In the genomic region with DNA sequence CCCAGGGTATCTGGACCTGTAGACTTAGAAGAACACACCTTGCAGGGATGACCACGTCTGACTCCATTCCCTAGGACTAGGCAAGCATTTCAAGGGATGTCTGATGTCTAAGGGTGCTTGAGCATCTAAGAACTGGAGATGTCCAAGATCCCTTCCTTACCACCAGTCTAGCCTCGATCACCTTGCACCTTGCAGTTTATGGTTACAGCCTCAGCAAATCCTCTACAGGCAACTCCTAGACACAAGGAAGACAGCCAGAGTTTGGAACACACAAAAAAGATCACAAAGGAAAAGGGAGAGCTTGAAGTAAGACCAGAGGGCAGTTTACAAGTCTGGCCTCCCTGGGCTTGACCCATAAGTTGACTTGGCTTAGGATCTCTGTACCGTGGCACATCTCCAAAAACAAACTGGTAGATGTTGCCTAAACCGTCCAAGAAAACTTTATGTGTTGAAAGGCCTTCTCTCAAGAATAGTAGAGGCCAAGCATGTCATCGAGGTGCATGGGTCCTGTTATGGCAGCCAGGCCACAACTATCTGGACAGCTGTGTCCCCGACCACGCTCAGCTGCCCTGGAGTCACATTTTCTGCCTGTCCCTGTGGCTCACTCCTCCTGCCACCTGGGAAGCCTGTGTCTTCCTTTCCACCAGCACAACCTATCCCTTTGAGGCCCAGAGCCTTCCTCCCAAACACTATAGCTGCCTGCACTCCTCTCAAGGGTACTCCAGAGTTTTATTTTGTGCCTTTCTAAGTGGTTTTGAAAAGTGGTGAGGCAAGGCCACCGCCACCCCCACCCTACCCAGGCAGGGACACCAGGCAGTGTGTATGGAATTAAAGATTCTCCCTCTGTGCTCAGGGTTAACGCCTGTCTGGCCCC, we compare ENCODE assay signal across 11 mouse cellular contexts. TPM values are rescaled to one million over a fixed set of nuclear protein-coding genes. Genes with fewer than 3 reads are reported as not detected.
DNase-seq lines count a peak whose midpoint lies in the region; ATAC-seq and TF ChIP-seq lines count a peak whose summit lies in the region.
"Had no signal": no experiment of that assay in that cellular context is flagged by ENCODE, and none has a peak within 500 bp of the region (broad histone marks: within the 10 kb centered on the region; RNA-seq: fewer than 3 reads in every experiment).

No protein-coding gene starts in this region.

- no peak overlapping the region for H3K27ac ChIP-seq in heart, embryonic 15.5 days
- no peak overlapping the region for H3K27ac ChIP-seq in embryonic facial prominence, embryonic 13.5 days
- H3K27ac ChIP-seq in liver, embryonic 14.5 days: peak overlapping the region; percentile 72
- H3K27ac ChIP-seq in kidney, adult 2 months (ENCODE audit: insufficient read depth, low read depth, low read length): no peak overlapping the region
- H3K27ac ChIP-seq: layer of hippocampus, adult 2 months had no signal

- no peak for ATAC-seq in heart, embryonic 15.5 days (replicated peaks; ENCODE audit: insufficient number of reproducible peaks, insufficient read depth, low FRiP score, low read depth)
- ATAC-seq in embryonic facial prominence, embryonic 13.5 days (ENCODE audit: insufficient number of reproducible peaks, insufficient read depth, low FRiP score, low TSS enrichment, low read depth): no peak
- ATAC-seq in liver, embryonic 14.5 days (ENCODE audit: insufficient read depth): no peak
- no peak for ATAC-seq in erythroid progenitor cell, adult 5-6 weeks (replicated peaks; ENCODE audit: low FRiP score, poor library complexity, severe bottlenecking)

- no peak for TF ChIP-seq POLR2A in kidney, adult 2 months (IDR thresholded peaks at IDR 0.05; ENCODE audit: low read depth, low read length)

- no peaks in the 10 kb centered on the region for H3K9me3 ChIP-seq in heart, embryonic 15.5 days (replicated peaks)
- H3K9me3 ChIP-seq in embryonic facial prominence, embryonic 13.5 days: no peaks in the 10 kb centered on the region
- H3K9me3 ChIP-seq in liver, embryonic 14.5 days (ENCODE audit: control insufficient read depth, low read length): no peaks in the 10 kb centered on the region

- no peak for TF ChIP-seq CTCF in liver, embryonic 14.5 days (IDR thresholded peaks at IDR 0.05; ENCODE audit: low read depth)
- TF ChIP-seq CTCF in kidney, adult 2 months (conservative IDR thresholded peaks at IDR 0.05; ENCODE audit: insufficient read depth, insufficient read length, low read depth, low read length): no peak

- intact Hi-C loops in heart, postnatal 10 days (cut with DNase I): no loop called here

- DNase-seq in heart, postnatal 10 days: no peak
- peak; percentile 62 for DNase-seq in A20 (ENCODE audit: low read depth, low spot score)
- no peak for DNase-seq in liver, embryonic 14.5 days (ENCODE audit: low read depth in 3 of 3, low spot score in 3 of 3)
- DNase-seq in kidney, adult 2 months: no peak
- no peak for DNase-seq in urinary bladder, postnatal 4 days (ENCODE audit: low spot score in 2 of 2)

- H3K4me3 ChIP-seq in heart, embryonic 15.5 days: no peak overlapping the region
- H3K4me3 ChIP-seq in embryonic facial prominence, embryonic 13.5 days: peak overlapping the region; percentile 67; the same call in 1 of the 2 replicates
- H3K4me3 ChIP-seq in liver, embryonic 14.5 days (ENCODE audit: insufficient read depth in 1 of 2, low read depth in 2 of 2, low read length in 2 of 2): peak overlapping the region; percentile 86 to 87; a peak in 2 of 4 replicates
- H3K4me3 ChIP-seq in kidney, adult 2 months (ENCODE audit: insufficient read depth, low read depth, low read length): no peak overlapping the region

- H3K9ac ChIP-seq in heart, embryonic 15.5 days: no peak overlapping the region
- no peak overlapping the region for H3K9ac ChIP-seq in embryonic facial prominence, embryonic 13.5 days
- peak overlapping the region; percentile 97 for H3K9ac ChIP-seq in liver, embryonic 14.5 days (replicated peaks)

- no peaks in the 10 kb centered on the region for H3K36me3 ChIP-seq in heart, embryonic 15.5 days
- H3K36me3 ChIP-seq in embryonic facial prominence, embryonic 13.5 days: no peaks in the 10 kb centered on the region
- no peaks in the 10 kb centered on the region for H3K36me3 ChIP-seq in liver, embryonic 14.5 days (replicated peaks; ENCODE audit: control insufficient read depth, insufficient read depth, low read depth)
- H3K36me3 ChIP-seq in kidney, adult 2 months (ENCODE audit: control insufficient read depth, insufficient read depth, low read length): no peaks in the 10 kb centered on the region

- peaks cover 54% of the 10 kb centered on the region for H3K27me3 ChIP-seq in heart, embryonic 15.5 days
- peaks cover 71% of the 10 kb centered on the region for H3K27me3 ChIP-seq in embryonic facial prominence, embryonic 13.5 days
- H3K27me3 ChIP-seq in liver, embryonic 14.5 days (ENCODE audit: control insufficient read depth, insufficient read depth, low read length): peaks cover 2% of the 10 kb centered on the region
- H3K27me3 ChIP-seq in kidney, adult 2 months (replicated peaks; ENCODE audit: control insufficient read depth, insufficient read depth, low read length): no peaks in the 10 kb centered on the region; the same call in 1 of the 2 replicates

- 60% methylated on average over 9 of the region's 9 CpGs for WGBS in heart, embryonic 15.5 days
- WGBS in embryonic facial prominence, embryonic 13.5 days: 66% methylated on average over 9 of the region's 9 CpGs
- 46% methylated on average over 9 of the region's 9 CpGs for WGBS in liver, embryonic 14.5 days (ENCODE audit: insufficient replicate concordance)
- WGBS in kidney, adult 2 months: 73% methylated on average over 9 of the region's 9 CpGs

- H3K4me2 ChIP-seq in heart, embryonic 15.5 days: peak overlapping the region; percentile 99
- peak overlapping the region; percentile 98 for H3K4me2 ChIP-seq in embryonic facial prominence, embryonic 13.5 days
- peak overlapping the region; percentile 94 for H3K4me2 ChIP-seq in liver, embryonic 14.5 days (ENCODE audit: low read depth)

- no peak; the same call in 1 of the 2 replicates for TF ChIP-seq EP300 in liver, embryonic 14.5 days (IDR thresholded peaks at IDR 0.05; ENCODE audit: low read depth)

- peaks cover 14% of the 10 kb centered on the region for H3K4me1 ChIP-seq in heart, embryonic 15.5 days (replicated peaks)
- peaks cover 17% of the 10 kb centered on the region for H3K4me1 ChIP-seq in embryonic facial prominence, embryonic 13.5 days
- peaks cover 16 to 21% of the 10 kb centered on the region in 2 experiments for H3K4me1 ChIP-seq in liver, embryonic 14.5 days (replicated peaks; ENCODE audit: control insufficient read depth in 2 of 2, insufficient read depth in 2 of 2, low read length in 1 of 2)
- H3K4me1 ChIP-seq in kidney, adult 2 months (ENCODE audit: control insufficient read depth, insufficient read depth, low read length): peaks cover 3% of the 10 kb centered on the region; the same call in 1 of the 2 replicates

RNA-seq across cellular contexts. Expression of gene Ikzf1, which starts 0.5 kb away (rescaled TPM):
- 1.2 and 6.2 TPM in 2 replicates for polyA plus RNA-seq in heart, embryonic 15.5 days (2015; fragmentation: Nextera tagmentation; extraction: Ambion mirVana)
- total RNA-seq in heart, postnatal 10 days (2021): 1 to 10 TPM; 3.1 to 3.3 TPM
- 0.80 and 1.8 TPM in 2 replicates for polyA plus RNA-seq in embryonic facial prominence, embryonic 13.5 days (2015; fragmentation: Nextera tagmentation; extraction: Ambion mirVana)
- polyA plus RNA-seq in liver, embryonic 14.5 days (2012; rRNA removed): 63.3 and 65.4 TPM in 2 replicates
- 46.6 and 60.5 TPM in 2 replicates for polyA plus RNA-seq in liver, embryonic 14.5 days (2014; fragmentation: Nextera tagmentation; extraction: Ambion mirVana)
- 116 and 120 TPM in 2 replicates for total RNA-seq in erythroid progenitor cell, adult 5-6 weeks (2015; ENCODE audit: low replicate concordance)
- 40.9 and 81.1 TPM in 2 replicates for total RNA-seq in erythroid progenitor cell, adult 5-6 weeks (2017; ENCODE audit: low replicate concordance)
- polyA plus RNA-seq in kidney, adult 2 months (2012; rRNA removed): 2.9 and 12.8 TPM in 2 replicates

RNA-seq across cellular contexts. Expression of gene 4930512M02Rik, which starts 56.7 kb away (rescaled TPM):
- not detected in 2 replicates for polyA plus RNA-seq in heart, embryonic 15.5 days (2015; fragmentation: Nextera tagmentation; extraction: Ambion mirVana)
- total RNA-seq in heart, postnatal 10 days (2021): not detected
- polyA plus RNA-seq in embryonic facial prominence, embryonic 13.5 days (2015; fragmentation: Nextera tagmentation; extraction: Ambion mirVana): not detected in 2 replicates
- polyA plus RNA-seq in liver, embryonic 14.5 days (2012; rRNA removed): not detected in 2 replicates
- not detected in 2 replicates for polyA plus RNA-seq in liver, embryonic 14.5 days (2014; fragmentation: Nextera tagmentation; extraction: Ambion mirVana)
- total RNA-seq in erythroid progenitor cell, adult 5-6 weeks (2015; ENCODE audit: low replicate concordance): not detected in 2 replicates
- not detected in 2 replicates for total RNA-seq in erythroid progenitor cell, adult 5-6 weeks (2017; ENCODE audit: low replicate concordance)
- polyA plus RNA-seq in kidney, adult 2 months (2012; rRNA removed): not detected in 2 replicates
- total RNA-seq: ES-E14; layer of hippocampus, adult 2 months; neutrophil, adult 5-6 weeks had no signal

Comparison
In these comparisons a context has a peak if more than half of its experiments do, and no peak if none do; other contexts are left out.
1. H3K4me3 ChIP-seq: peak in embryonic facial prominence, embryonic 13.5 days (single experiment) and liver, embryonic 14.5 days (2 of 2); none in heart, embryonic 15.5 days (single experiment) and kidney, adult 2 months (single experiment).
2. Peak in every context shown above with its lines, with median percentiles within 50 percentile points of each other: H3K4me2 ChIP-seq.